Mouse (Mus musculus) megakaryocyte, embryonic 14.5 days (primary cell): ENCODE data around the gene Tmem72. TPM values are rescaled to one million over a fixed set of nuclear protein-coding genes. Genes with fewer than 3 reads are reported as not detected.

Experiments
- H3K27me3 ChIP-seq: replicated peaks from 2 replicates; pipeline ENCODE3; 2012; ENCODE audit warnings: inconsistent platforms
- H3K36me3 ChIP-seq: replicated peaks from 2 replicates; pipeline ENCODE3; 2012; ENCODE audit warnings: low read length, inconsistent platforms, mixed read lengths
- H3K4me1 ChIP-seq: 2 replicates; pipeline ENCODE4 v1.6.1; 2012; ENCODE audit warnings: inconsistent platforms
- H3K4me3 ChIP-seq: replicated peaks from 2 replicates; pipeline ENCODE3; 2012; ENCODE audit warnings: moderate library complexity, mild to moderate bottlenecking, inconsistent platforms
- H3K9me3 ChIP-seq: 2 replicates; pipeline ENCODE4 v1.6.1; 2012; ENCODE audit warnings: inconsistent platforms
- FLI1 ChIP-seq: IDR thresholded peaks from 2 replicates; pipeline ENCODE4 v1.6.1; 2012; ENCODE audit warnings: low read length, inconsistent platforms, mixed read lengths
- GATA1 ChIP-seq: IDR thresholded peaks from 3 replicates; pipeline ENCODE4 v1.6.1; 2012; ENCODE audit warnings: mixed read lengths, low read length, inconsistent platforms, borderline replicate concordance
- polyA plus RNA-seq: library from polyadenylated mRNA; stranded (reverse); fragments of >175 nt; gene quantifications from 2 replicates; pipeline ENCODE4 v1.2.3, GENCODE M21; 2012; ENCODE audit warnings: low replicate concordance; ENCODE audit not compliant: insufficient read depth

Gene Tmem72
- polyA plus RNA-seq, 1 experiment: not detected

- H3K4me1 ChIP-seq: peaks cover 14% of the 10 kb centered on the region
These were observed 1.1 kb upstream of the Tmem72 start for GRCm38 (mm10) chr6:116717851-116718250.

GRCm38 (mm10) chr6:116715166-116715565 is 1.5 kb downstream of the Tmem72 start:
- peaks cover 20% of the 10 kb centered on the region for H3K27me3 ChIP-seq
- H3K9me3 ChIP-seq: no peaks in the 10 kb centered on the region
- peaks cover 9% of the 10 kb centered on the region; the same call in 1 of the 2 replicates for H3K4me1 ChIP-seq
- H3K36me3 ChIP-seq: no peaks in the 10 kb centered on the region
- no peak for TF ChIP-seq GATA1
- no peak for TF ChIP-seq FLI1
- H3K4me3 ChIP-seq: no peak overlapping the region

More at GRCm38 (mm10) chr6:116717851-116718250, 1.1 kb upstream of the Tmem72 start:
- no peaks in the 10 kb centered on the region for H3K9me3 ChIP-seq
- no peaks in the 10 kb centered on the region for H3K36me3 ChIP-seq
- peaks cover 20% of the 10 kb centered on the region for H3K27me3 ChIP-seq
- no peak for TF ChIP-seq GATA1
- TF ChIP-seq FLI1: no peak
- no peak overlapping the region for H3K4me3 ChIP-seq

- Histone ChIP-seq H3K4me3 (no peak overlapping the region), H3K4me1 (peaks cover 9% of the 10 kb centered on the region; the same call in 1 of the 2 replicates), H3K27me3 (peaks cover 20% of the 10 kb centered on the region), H3K9me3 (no peaks in the 10 kb centered on the region), H3K36me3 (no peaks in the 10 kb centered on the region)
- TF ChIP-seq FLI1 (no peak), GATA1 (no peak)
These were observed 2.1 kb downstream of the Tmem72 start for GRCm38 (mm10) chr6:116714576-116714975.

GRCm38 (mm10) chr6:116713966-116714365 is 2.7 kb downstream of the Tmem72 start:
- Histone ChIP-seq H3K36me3 (no peaks in the 10 kb centered on the region), H3K4me3 (no peak overlapping the region), H3K27me3 (peaks cover 20% of the 10 kb centered on the region), H3K9me3 (no peaks in the 10 kb centered on the region), H3K4me1 (peaks cover 7% of the 10 kb centered on the region; the same call in 1 of the 2 replicates)
- TF ChIP-seq GATA1: no peak
- no peak for TF ChIP-seq FLI1

GRCm38 (mm10) chr6:116712503-116712902 is 4.2 kb downstream of the Tmem72 start:
- TF ChIP-seq GATA1: no peak
- no peak for TF ChIP-seq FLI1
- no peaks in the 10 kb centered on the region for H3K4me1 ChIP-seq
- no peaks in the 10 kb centered on the region for H3K9me3 ChIP-seq
- peaks cover 18% of the 10 kb centered on the region for H3K27me3 ChIP-seq
- H3K36me3 ChIP-seq: no peaks in the 10 kb centered on the region
- no peak overlapping the region for H3K4me3 ChIP-seq

GRCm38 (mm10) chr6:116712062-116712461 is 4.7 kb downstream of the Tmem72 start:
- Histone ChIP-seq H3K9me3 (no peaks in the 10 kb centered on the region), H3K27me3 (peaks cover 18% of the 10 kb centered on the region), H3K4me1 (no peaks in the 10 kb centered on the region), H3K36me3 (no peaks in the 10 kb centered on the region), H3K4me3 (no peak overlapping the region)
- TF ChIP-seq FLI1 (no peak), GATA1 (no peak)

GRCm38 (mm10) chr6:116704320-116704719 is 12.4 kb downstream of the Tmem72 start:
- TF ChIP-seq FLI1 (no peak), GATA1 (no peak)
- H3K4me1 ChIP-seq: peaks cover 15% of the 10 kb centered on the region
- no peak overlapping the region for H3K4me3 ChIP-seq
- no peaks in the 10 kb centered on the region for H3K36me3 ChIP-seq
- no peaks in the 10 kb centered on the region for H3K9me3 ChIP-seq
- peaks cover 5% of the 10 kb centered on the region for H3K27me3 ChIP-seq

- no peaks in the 10 kb centered on the region for H3K9me3 ChIP-seq
- peaks cover 15% of the 10 kb centered on the region for H3K27me3 ChIP-seq
- H3K4me3 ChIP-seq: no peak overlapping the region
- peaks cover 20% of the 10 kb centered on the region for H3K4me1 ChIP-seq
- no peaks in the 10 kb centered on the region for H3K36me3 ChIP-seq
- TF ChIP-seq FLI1: no peak
- no peak for TF ChIP-seq GATA1
These were observed 15.9 kb downstream of the Tmem72 start for GRCm38 (mm10) chr6:116700821-116701220.

- TF ChIP-seq GATA1 (no peak), FLI1 (no peak)
- Histone ChIP-seq H3K4me3 (no peak overlapping the region), H3K9me3 (no peaks in the 10 kb centered on the region), H3K27me3 (peaks cover 19% of the 10 kb centered on the region), H3K4me1 (peaks cover 33% of the 10 kb centered on the region), H3K36me3 (no peaks in the 10 kb centered on the region)
These were observed 18.8 kb downstream of the Tmem72 start for GRCm38 (mm10) chr6:116697896-116698425.

GRCm38 (mm10) chr6:116697413-116697812 is 19.3 kb downstream of the Tmem72 start:
- H3K36me3 ChIP-seq: no peaks in the 10 kb centered on the region
- H3K4me1 ChIP-seq: peaks cover 33% of the 10 kb centered on the region
- H3K4me3 ChIP-seq: no peak overlapping the region
- TF ChIP-seq FLI1: no peak
- no peak for TF ChIP-seq GATA1
- H3K27me3 ChIP-seq: peaks cover 19% of the 10 kb centered on the region
- no peaks in the 10 kb centered on the region for H3K9me3 ChIP-seq

- H3K4me3 ChIP-seq: no peak overlapping the region
- H3K4me1 ChIP-seq: peaks cover 18% of the 10 kb centered on the region
- peaks cover 17% of the 10 kb centered on the region for H3K27me3 ChIP-seq
- TF ChIP-seq FLI1: no peak
- TF ChIP-seq GATA1: no peak
- no peaks in the 10 kb centered on the region for H3K36me3 ChIP-seq
- no peaks in the 10 kb centered on the region for H3K9me3 ChIP-seq
These were observed 22.4 kb downstream of the Tmem72 start for GRCm38 (mm10) chr6:116694346-116694745.
